Mouse (Mus musculus): Measurements from ENCODE around the gene Hk1.

Gene Hk1

DNA sequence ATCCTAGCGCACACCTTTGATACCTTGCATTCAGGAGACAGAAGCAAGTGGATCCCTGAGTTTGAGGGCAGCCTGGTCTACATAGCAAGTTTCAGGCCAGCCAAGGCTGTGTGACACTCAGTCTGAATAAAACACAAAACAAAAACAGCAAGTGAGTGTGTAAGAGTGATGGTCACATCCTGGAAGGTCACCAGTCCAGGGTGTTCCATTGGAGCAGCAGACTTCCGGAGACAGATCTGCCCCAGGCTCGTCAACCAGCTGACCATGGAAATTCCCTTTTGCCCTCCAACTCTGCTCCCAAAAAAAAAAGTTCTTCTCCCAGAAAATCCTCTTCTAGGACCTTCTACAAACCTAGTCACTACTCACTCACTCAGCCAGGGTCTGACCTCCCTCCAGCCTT is 147.9 kb downstream of the Hk1 start:
- in situ Hi-C loops (cut with MboI, MseI): no loop called here

DNA sequence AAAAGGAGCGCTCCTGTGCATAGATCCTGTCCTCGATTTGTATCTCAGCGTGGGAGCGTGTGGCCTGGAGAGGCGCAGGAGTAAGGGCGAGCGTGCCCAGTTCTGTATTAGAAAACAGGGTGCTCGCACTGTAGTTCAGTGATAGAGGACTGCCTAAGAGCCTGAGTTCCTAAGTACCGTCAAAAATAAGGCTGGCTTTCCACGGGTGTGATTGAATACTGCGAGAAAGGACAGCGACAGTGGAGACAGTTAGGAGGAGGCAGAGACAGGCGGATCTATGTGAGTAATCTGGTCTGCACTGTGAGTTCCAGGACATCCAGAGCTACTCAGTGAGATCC is 148.3 kb downstream of the Hk1 start:
- in situ Hi-C loops (cut with MboI, MseI): no loop called here

DNA sequence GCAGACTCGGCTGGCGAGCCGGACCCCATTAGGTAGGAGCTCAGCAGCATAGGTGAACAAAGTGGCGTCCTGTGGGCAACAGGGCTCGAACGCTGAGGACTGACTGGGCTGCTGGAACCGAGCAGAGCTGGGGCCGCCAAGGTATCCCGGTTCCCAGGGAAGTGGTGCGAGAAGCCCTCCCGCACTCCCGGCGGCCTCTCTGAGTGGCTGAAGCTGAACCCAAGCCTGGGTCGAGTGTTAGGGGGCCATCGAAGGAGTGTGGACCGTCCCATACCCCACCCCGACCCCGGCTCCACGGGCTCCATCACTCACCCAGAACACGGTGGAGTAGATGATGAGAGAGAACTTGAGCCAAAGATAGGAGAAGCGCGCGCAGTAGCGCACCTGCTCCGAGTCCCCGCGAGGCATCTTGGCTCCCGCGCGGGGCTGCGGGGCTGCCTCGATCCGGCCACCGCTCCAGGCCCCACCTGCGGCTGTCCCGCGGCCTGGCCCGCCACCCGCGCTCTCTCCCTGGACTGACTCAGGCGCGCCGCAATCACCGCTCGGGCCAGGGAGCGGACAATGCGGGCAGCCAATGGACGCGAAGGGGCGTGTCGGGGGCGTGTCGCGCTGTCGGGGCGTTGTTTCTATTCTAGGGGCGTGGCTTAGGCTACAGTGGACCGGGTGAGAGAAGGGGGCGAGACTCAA is 148.9 kb downstream of the Hk1 start, which contains the start of gene Tspan15:
Gene Tspan15 (minus strand): TSS at position 544 of the 687 bp plus-strand sequence.
- in situ Hi-C loops (cut with MboI, MseI): no loop called here

DNA sequence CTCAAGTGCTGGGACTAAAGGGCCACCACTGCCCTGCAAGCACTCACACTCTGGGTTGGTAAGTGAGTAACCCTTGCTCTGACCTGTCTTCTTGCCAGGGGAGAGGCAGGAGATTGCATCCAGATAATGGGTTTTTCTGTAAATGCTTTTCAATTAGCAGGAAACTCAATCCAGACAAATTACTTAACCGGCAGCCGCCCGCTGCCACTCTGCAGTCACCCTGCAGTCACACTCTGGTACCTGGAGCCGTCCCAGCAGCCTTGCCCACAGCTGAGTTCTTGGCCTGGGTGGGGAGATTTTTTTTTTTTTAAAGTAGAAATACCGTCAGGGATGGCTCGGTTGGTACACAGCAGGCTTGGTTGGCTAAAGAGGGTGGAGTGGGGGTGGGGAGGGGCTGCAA is 151.6 kb downstream of the Hk1 start:
- in situ Hi-C loops (cut with MboI, MseI): no loop called here

DNA sequence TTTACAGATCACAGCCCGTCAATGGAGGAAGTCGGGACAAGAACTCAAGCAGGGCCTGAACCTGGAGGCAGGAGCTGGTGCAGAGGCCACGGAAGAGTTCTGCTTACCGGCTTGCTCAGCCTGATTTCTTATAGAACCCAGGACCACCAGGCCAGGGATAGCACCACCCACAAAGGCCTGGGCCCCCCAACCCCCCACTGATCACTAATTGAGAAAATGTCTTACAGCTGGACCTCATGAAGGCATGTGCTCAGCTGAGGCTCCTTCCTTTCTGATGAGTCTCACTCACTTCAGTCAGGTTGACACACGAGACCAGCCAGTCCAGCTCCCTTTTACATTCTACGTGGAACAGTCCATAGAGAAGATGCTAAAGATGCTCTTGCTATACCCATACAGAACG is 153.9 kb downstream of the Hk1 start:
- in situ Hi-C loops (cut with MboI, MseI): no loop called here

DNA sequence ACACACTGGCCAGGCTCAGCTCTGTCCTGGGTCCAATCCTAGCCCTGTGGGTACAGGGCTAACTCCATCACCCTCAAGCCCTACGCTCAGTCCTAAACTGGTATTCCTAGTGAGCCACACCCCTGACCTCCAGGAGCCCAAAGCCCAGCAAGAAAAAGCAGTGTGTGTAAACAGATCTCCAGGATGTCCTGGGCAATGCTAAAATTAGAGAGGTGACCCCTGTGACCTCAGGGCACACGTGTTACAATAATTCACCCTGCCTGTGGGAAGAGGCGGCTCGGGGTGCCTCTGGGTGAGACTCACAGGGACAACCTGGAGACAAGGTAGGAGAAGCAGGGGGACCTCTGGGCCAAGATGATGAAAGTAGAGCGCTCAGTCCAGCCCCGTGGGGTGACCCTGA is 155.5 kb downstream of the Hk1 start:
- in situ Hi-C loops (cut with MboI, MseI): no loop called here

DNA sequence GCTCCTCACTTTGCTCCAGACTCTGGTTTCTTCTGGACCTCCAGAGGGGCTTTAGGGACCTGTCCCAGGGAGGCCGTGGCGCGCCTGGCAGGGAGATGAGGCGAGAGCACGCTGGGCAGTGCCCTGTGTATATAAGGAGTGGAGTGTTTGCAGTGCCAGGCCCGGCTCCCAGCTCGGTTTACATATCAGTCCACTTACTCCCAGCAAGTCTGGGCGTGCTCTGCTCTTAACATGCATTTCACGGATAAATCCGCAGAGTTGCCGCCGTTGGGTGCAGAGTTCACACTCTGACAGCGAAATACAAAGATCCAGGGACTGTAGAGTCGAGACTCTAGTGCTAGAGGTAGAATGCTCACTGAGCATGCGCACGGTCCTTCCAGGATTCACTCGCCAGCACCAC is 156.9 kb downstream of the Hk1 start:
- in situ Hi-C loops (cut with MboI, MseI): no loop called here

DNA sequence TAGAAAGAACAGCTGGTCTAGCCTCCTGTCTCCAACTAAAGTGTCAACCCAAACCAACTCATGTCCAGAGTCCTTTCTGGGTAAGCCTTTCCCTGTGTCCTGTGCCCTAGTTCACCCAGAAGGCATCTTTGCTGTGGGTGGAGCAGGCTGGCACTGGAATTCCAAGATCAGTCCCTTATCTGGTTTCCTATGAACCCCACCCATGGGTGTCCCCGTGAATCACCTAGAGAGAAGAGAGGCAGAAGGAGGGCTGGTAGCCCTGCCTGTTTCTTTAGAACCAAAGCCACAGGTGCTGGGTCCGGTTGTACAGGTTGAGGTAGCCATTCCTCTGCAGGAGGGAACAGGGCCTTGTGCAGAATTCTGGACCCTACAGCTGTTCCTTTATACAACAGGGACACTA is 158.1 kb downstream of the Hk1 start:
- in situ Hi-C loops (cut with MboI, MseI): no loop called here

DNA sequence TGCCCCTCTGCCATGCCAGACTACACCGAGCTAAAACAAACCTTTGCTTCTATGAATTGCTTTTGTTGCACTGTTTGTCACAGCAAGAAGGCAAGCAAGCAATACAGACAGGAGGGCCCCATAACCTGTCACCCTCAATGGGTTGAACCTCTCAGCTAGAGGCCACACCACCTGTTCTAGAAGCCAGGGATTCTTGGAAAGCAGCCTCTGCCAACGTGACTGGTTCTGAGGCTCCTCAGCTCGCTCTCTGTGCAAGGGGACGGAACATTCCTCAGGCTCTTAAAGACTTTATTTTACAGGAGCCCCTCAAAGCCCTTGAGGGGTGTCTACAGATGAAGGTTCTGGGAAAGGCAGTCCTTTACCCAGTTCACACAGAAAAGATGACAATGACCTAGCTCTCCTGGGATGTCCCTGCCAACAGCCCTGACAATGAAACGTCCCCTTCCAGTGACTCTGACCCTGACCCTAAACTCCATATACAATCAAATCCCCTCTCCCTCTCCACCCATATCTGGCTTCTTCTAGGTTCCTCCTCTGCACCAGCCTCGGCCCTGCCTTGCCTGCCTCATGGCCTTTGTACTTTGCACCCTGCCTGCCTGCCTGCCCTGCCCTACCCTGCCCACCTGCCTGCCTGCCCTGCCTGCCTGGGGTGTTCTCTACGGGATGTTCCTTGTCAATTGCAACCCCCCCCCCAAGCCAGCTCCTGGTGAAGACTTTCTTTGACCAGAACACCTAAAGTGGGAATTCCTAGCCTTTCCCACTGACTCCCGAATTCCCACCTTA is 158.8 kb downstream of the Hk1 start:
- in situ Hi-C loops (cut with MboI, MseI): no loop called here

All from T-helper 17 cell (primary cell).